Mouse (Mus musculus) bone marrow macrophage, adult 2 months (primary cell): ENCODE results near the gene Slc30a2.

Source experiments
- CTCF ChIP-seq: IDR thresholded peaks from 2 replicates; pipeline ENCODE4 v1.5.1; 2012; ENCODE audit warnings: low read depth, mild to moderate bottlenecking, low read length, moderate library complexity
- POLR2A ChIP-seq: IDR thresholded peaks from 2 replicates; pipeline ENCODE4 v1.6.1; 2012; ENCODE audit warnings: mild to moderate bottlenecking, low read depth, low read length, borderline replicate concordance

- TF ChIP-seq CTCF (no peak), POLR2A (no peak)
Observed at GRCm38 (mm10) chr4:134302084-134302483, 40.9 kb upstream of the Slc30a2 start.
